Mouse (Mus musculus): ENCODE results near the gene Rnf150. TPM values are rescaled to one million over a fixed set of nuclear protein-coding genes. Genes with fewer than 3 reads are reported as not detected.

Gene Rnf150
- polyA plus RNA-seq, 1 experiment = 11.0 TPM

DNA sequence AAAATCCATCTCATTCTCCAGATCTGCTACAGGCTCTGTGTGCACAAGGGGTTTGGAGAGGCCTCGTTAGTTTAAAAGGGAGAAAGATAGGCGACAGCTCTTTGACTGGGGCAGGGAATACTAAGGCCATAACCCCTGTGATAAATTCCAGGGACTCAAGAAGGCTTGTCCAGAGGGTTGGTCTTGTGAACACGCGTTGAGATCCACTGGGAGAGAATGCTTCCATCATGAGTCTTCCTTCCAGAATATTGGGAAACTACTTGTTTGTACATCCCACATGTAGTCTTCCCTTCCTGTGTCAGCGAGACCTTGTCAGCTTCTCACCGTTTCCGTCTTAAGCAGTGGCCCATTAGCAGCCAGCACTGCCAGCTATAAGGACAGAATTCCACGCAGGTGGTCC is 195.8 kb downstream of the Rnf150 start:
- H3K4me1 ChIP-seq (ENCODE audit: control insufficient read depth, insufficient read depth, low read length) = no peaks in the 10 kb centered on the region
- 93% methylated on average over 8 of the region's 8 CpGs for WGBS
- DNase-seq = no peak
- no peak overlapping the region for H3K4me3 ChIP-seq (replicated peaks; ENCODE audit: insufficient read depth, low read depth, low read length)
- no peak overlapping the region for H3K27ac ChIP-seq (ENCODE audit: insufficient read depth, low read length)
- TF ChIP-seq CTCF (IDR thresholded peaks at IDR 0.05; ENCODE audit: borderline replicate concordance, insufficient read depth, low read depth, low read length) = no peak
- no peaks in the 10 kb centered on the region for H3K27me3 ChIP-seq (ENCODE audit: control insufficient read depth, insufficient read depth, low read length)

DNA sequence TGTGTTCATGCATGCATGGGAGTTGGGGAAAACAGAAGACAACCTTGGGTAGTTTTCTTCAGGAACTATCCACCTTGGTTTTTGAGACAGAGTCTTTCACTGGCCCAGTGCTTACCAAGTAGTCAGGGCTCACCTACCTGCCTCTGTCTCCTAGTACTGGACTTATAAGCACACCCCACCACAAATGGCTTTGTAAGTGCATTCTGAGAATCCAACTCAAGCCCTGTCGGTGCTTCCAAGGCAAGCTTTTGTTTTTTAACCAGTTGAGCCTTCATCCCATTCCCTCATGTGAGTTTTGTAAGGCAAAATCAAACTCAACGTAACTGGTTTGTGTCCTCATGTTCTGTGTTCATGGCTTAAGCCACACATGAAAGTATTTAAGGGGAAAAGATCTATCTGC is 196.9 kb downstream of the Rnf150 start:
- no peak for DNase-seq
- WGBS = 94% methylated on average over 2 of the region's 2 CpGs
- Histone ChIP-seq H3K4me1 (ENCODE audit: control insufficient read depth, insufficient read depth, low read length) (no peaks in the 10 kb centered on the region), H3K27me3 (ENCODE audit: control insufficient read depth, insufficient read depth, low read length) (no peaks in the 10 kb centered on the region), H3K4me3 (replicated peaks; ENCODE audit: insufficient read depth, low read depth, low read length) (no peak overlapping the region), H3K27ac (ENCODE audit: insufficient read depth, low read length) (no peak overlapping the region)
- no peak for TF ChIP-seq POLR2A (IDR thresholded peaks at IDR 0.05; ENCODE audit: borderline replicate concordance, insufficient read depth, low read length)
- TF ChIP-seq CTCF (IDR thresholded peaks at IDR 0.05; ENCODE audit: borderline replicate concordance, insufficient read depth, low read depth, low read length) = no peak

DNA sequence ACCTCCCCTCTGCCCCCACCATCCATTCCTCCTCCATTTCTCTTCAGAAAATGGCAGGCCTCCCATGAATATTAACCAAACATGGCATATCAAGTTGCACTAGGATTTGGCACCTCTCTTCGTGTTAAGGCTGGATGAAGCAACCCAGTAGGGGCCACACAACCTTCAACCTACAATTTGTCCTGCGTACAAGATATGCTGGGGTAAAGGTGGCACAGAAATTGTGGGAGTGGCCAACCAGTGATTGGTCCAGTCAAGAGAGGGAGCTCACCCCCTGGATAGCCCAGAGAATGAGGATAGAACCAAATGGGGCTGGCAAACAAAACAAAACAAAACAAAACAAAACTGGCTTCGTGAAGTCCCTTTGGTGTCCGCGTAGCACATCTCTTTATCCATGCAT is 198.1 kb downstream of the Rnf150 start:
- Histone ChIP-seq H3K27ac (ENCODE audit: insufficient read depth, low read length) (no peak overlapping the region), H3K4me3 (replicated peaks; ENCODE audit: insufficient read depth, low read depth, low read length) (no peak overlapping the region), H3K27me3 (ENCODE audit: control insufficient read depth, insufficient read depth, low read length) (no peaks in the 10 kb centered on the region), H3K4me1 (ENCODE audit: control insufficient read depth, insufficient read depth, low read length) (peaks cover 4% of the 10 kb centered on the region; the same call in 1 of the 2 replicates)
- WGBS = 80% methylated on average over 5 of the region's 5 CpGs
- no peak for DNase-seq
- TF ChIP-seq POLR2A (IDR thresholded peaks at IDR 0.05; ENCODE audit: borderline replicate concordance, insufficient read depth, low read length) (no peak), CTCF (IDR thresholded peaks at IDR 0.05; ENCODE audit: borderline replicate concordance, insufficient read depth, low read depth, low read length) (no peak)

GRCm38 (mm10) chr8:83061873-83062272 is 198.7 kb downstream of the Rnf150 start:
- Histone ChIP-seq H3K4me1 (ENCODE audit: control insufficient read depth, insufficient read depth, low read length) (peaks cover 8% of the 10 kb centered on the region), H3K27ac (ENCODE audit: insufficient read depth, low read length) (no peak overlapping the region), H3K4me3 (replicated peaks; ENCODE audit: insufficient read depth, low read depth, low read length) (no peak overlapping the region), H3K27me3 (ENCODE audit: control insufficient read depth, insufficient read depth, low read length) (no peaks in the 10 kb centered on the region)
- no peak for TF ChIP-seq POLR2A (IDR thresholded peaks at IDR 0.05; ENCODE audit: borderline replicate concordance, insufficient read depth, low read length)
- TF ChIP-seq CTCF (IDR thresholded peaks at IDR 0.05; ENCODE audit: borderline replicate concordance, insufficient read depth, low read depth, low read length) = no peak
- no peak for DNase-seq
- WGBS = 92% methylated on average over 3 of the region's 3 CpGs

DNA sequence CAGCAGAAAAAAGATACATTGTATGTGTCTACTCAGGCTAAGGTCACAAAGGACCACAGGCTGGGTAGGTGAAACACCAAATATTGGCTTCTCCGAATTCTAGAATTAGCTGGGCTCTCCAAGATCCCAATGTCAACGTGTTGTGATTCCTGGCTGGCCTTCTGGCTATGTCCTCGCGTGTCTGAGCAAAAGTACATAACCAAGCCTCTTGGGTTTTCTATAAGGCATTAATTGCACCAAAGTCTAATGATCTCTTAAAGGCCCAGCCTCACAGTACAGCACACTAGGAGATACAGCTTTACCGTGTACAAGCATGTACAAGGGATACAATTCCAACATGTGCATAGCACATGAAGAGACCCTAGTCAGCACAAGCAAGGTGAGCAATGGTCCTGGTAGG is 199.1 kb downstream of the Rnf150 start:
- TF ChIP-seq POLR2A (IDR thresholded peaks at IDR 0.05; ENCODE audit: borderline replicate concordance, insufficient read depth, low read length) = no peak
- no peak for TF ChIP-seq CTCF (IDR thresholded peaks at IDR 0.05; ENCODE audit: borderline replicate concordance, insufficient read depth, low read depth, low read length)
- DNase-seq = no peak
- WGBS = 88% methylated on average over 5 of the region's 5 CpGs
- Histone ChIP-seq H3K4me1 (ENCODE audit: control insufficient read depth, insufficient read depth, low read length) (peaks cover 8% of the 10 kb centered on the region), H3K4me3 (replicated peaks; ENCODE audit: insufficient read depth, low read depth, low read length) (no peak overlapping the region), H3K27ac (ENCODE audit: insufficient read depth, low read length) (no peak overlapping the region), H3K27me3 (ENCODE audit: control insufficient read depth, insufficient read depth, low read length) (no peaks in the 10 kb centered on the region)

GRCm38 (mm10) chr8:83064096-83064495 is 200.9 kb downstream of the Rnf150 start:
- Histone ChIP-seq H3K27me3 (ENCODE audit: control insufficient read depth, insufficient read depth, low read length) (no peaks in the 10 kb centered on the region), H3K4me3 (replicated peaks; ENCODE audit: insufficient read depth, low read depth, low read length) (no peak overlapping the region), H3K27ac (ENCODE audit: insufficient read depth, low read length) (no peak overlapping the region), H3K4me1 (ENCODE audit: control insufficient read depth, insufficient read depth, low read length) (peaks cover 8% of the 10 kb centered on the region)
- DNase-seq = no peak
- 87% methylated on average over 6 of the region's 6 CpGs for WGBS
- TF ChIP-seq CTCF (IDR thresholded peaks at IDR 0.05; ENCODE audit: borderline replicate concordance, insufficient read depth, low read depth, low read length) (no peak), POLR2A (IDR thresholded peaks at IDR 0.05; ENCODE audit: borderline replicate concordance, insufficient read depth, low read length) (no peak)

GRCm38 (mm10) chr8:83066076-83066475 is 202.9 kb downstream of the Rnf150 start:
- H3K27ac ChIP-seq (ENCODE audit: insufficient read depth, low read length) = no peak overlapping the region
- peak in 1 of 2 experiments; percentile 61 for DNase-seq
- 43% methylated on average over 6 of the region's 6 CpGs for WGBS

DNA sequence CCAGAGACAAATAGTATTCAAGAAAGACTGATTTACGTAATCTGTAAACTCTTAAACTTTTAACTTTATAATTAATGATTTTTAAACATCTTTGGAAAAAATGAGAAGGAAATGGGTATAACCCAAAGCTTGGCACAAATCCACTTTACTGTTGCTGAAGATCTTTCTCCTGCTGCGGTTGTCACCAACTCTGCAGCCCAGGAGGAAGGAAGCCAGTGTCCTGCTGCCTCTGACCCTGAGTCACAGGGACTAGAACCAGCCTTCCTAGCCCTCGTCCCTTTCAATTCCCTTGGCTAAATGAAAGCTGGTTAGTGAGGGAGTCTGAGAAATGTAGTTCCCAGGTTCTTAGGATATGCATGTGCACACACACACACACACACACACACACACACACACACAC is 203.7 kb downstream of the Rnf150 start:
- no peak overlapping the region for H3K4me3 ChIP-seq (replicated peaks; ENCODE audit: insufficient read depth, low read depth, low read length)
- TF ChIP-seq CTCF (IDR thresholded peaks at IDR 0.05; ENCODE audit: borderline replicate concordance, insufficient read depth, low read depth, low read length) (no peak), POLR2A (IDR thresholded peaks at IDR 0.05; ENCODE audit: borderline replicate concordance, insufficient read depth, low read length) (no peak)
- WGBS = 60% methylated on average over 3 of the region's 3 CpGs
- H3K27ac ChIP-seq (ENCODE audit: insufficient read depth, low read length) = no peak overlapping the region
- H3K4me1 ChIP-seq (ENCODE audit: control insufficient read depth, insufficient read depth, low read length) = peaks cover 8% of the 10 kb centered on the region
- H3K27me3 ChIP-seq (ENCODE audit: control insufficient read depth, insufficient read depth, low read length) = no peaks in the 10 kb centered on the region
- DNase-seq = no peak

More at GRCm38 (mm10) chr8:83066076-83066475, 202.9 kb downstream of the Rnf150 start:
- Histone ChIP-seq H3K4me3 (replicated peaks; ENCODE audit: insufficient read depth, low read depth, low read length) (no peak overlapping the region), H3K4me1 (ENCODE audit: control insufficient read depth, insufficient read depth, low read length) (peaks cover 8% of the 10 kb centered on the region), H3K27me3 (ENCODE audit: control insufficient read depth, insufficient read depth, low read length) (no peaks in the 10 kb centered on the region)
- no peak for TF ChIP-seq CTCF (IDR thresholded peaks at IDR 0.05; ENCODE audit: borderline replicate concordance, insufficient read depth, low read depth, low read length)
- no peak for TF ChIP-seq POLR2A (IDR thresholded peaks at IDR 0.05; ENCODE audit: borderline replicate concordance, insufficient read depth, low read length)
